Mouse (Mus musculus) liver, postnatal 0 days (tissue): Measurements from ENCODE around the gene D130043K22Rik. TPM values are rescaled to one million over a fixed set of nuclear protein-coding genes. Genes with fewer than 3 reads are reported as not detected.

ENCODE experiments used
- ATAC-seq: fragments of 200-750 bp; cut with Nextera tagmentation; 2 replicates; pipeline ENCODE4 v1.8.0; 2017; ENCODE audit warnings: mild to moderate bottlenecking, moderate library complexity
- DNase-seq: peaks from one replicate; pipeline ENCODE4 v3.0.0-alpha.2; 2016
- H3K27ac ChIP-seq: fragments of 300-500 bp; sonication (generic); 2 replicates; pipeline ENCODE4 v1.5.1; 2014; ENCODE audit warnings: antibody characterized with exemption, moderate library complexity, mild to moderate bottlenecking, low read depth
- H3K27me3 ChIP-seq: fragments of 300-500 bp; sonication (generic); 2 replicates; pipeline ENCODE4 v1.6.1; 2014; ENCODE audit warnings: low read length, control low read depth, mixed read lengths; ENCODE audit not compliant: insufficient read depth
- H3K36me3 ChIP-seq: fragments of 300-500 bp; sonication (generic); replicated peaks from 2 replicates; pipeline ENCODE4 v1.6.1; 2014; ENCODE audit warnings: mild to moderate bottlenecking, control low read depth, low read length, moderate library complexity, mixed read lengths; ENCODE audit not compliant: insufficient read depth
- H3K4me1 ChIP-seq: fragments of 300-500 bp; sonication (generic); 2 replicates; pipeline ENCODE4 v1.6.1; 2014; ENCODE audit warnings: antibody characterized with exemption, mild to moderate bottlenecking, control low read depth; ENCODE audit not compliant: insufficient read depth
- H3K4me2 ChIP-seq: fragments of 300-500 bp; sonication (generic); 2 replicates; pipeline ENCODE4 v1.6.1; 2014; ENCODE audit warnings: low read depth, mild to moderate bottlenecking, low read length, moderate library complexity, mixed read lengths
- H3K4me3 ChIP-seq: fragments of 300-500 bp; sonication (generic); 2 replicates; pipeline ENCODE4 v1.5.1; 2014; ENCODE audit warnings: low read depth, low read length
- H3K9ac ChIP-seq: fragments of 300-500 bp; sonication (generic); replicated peaks from 2 replicates; pipeline ENCODE4 v1.6.1; 2014; ENCODE audit warnings: mild to moderate bottlenecking, moderate library complexity
- H3K9me3 ChIP-seq: fragments of 300-500 bp; sonication (generic); 2 replicates; pipeline ENCODE4 v1.6.1; 2016; ENCODE audit warnings: mild to moderate bottlenecking, control low read depth, low read length, mixed read lengths
- CTCF ChIP-seq: sonication (generic); IDR thresholded peaks from 2 replicates; pipeline ENCODE4 v1.5.1; 2016; ENCODE audit warnings: antibody characterized with exemption, low read depth
- EP300 ChIP-seq: IDR thresholded peaks from 2 replicates; pipeline ENCODE4 v1.6.1; 2016; ENCODE audit warnings: antibody characterized with exemption, low read depth, mild to moderate bottlenecking
- WGBS: fragments of 180-500 bp; shearing (Covaris S2); extraction: QIAGEN DNeasy Blood & Tissue Kit; methylation state at CpG from one replicate; pipeline ENCODE4 v1.1.7; 2014; ENCODE audit not compliant: insufficient replicate concordance; 5-methylcytosine and 5-hydroxymethylcytosine counted together
- polyA plus RNA-seq: library from polyadenylated mRNA; unstranded; fragments of >200 nt; fragmentation: Nextera tagmentation; extraction: Ambion mirVana; gene quantifications from 2 replicates; pipeline ENCODE4 v1.2.1, GENCODE M21; 2015

Gene D130043K22Rik
- polyA plus RNA-seq, 1 experiment from 2014 or later, result 0.48 TPM

DNA sequence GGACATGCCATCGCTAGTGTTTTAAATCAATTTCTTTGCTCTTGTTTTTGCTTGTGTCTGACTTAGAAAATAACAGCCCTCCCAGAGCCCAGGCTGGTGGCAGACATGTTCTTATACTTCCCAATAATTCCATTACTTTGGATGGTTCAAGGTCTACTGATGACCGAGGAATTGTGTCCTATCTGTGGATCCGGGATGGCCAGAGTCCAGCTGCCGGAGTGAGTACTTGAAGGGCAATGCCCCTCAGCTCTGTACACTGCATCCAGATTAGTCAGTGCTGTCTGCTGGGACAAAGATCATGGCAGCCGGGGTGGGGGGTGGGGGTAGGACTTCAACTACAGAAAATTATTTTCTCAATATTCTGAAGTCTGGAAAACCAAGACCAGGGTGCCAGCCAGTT is 35.8 kb downstream of the D130043K22Rik start:
- Histone ChIP-seq H3K36me3 (no peaks in the 10 kb centered on the region), H3K9me3 (0 out of 2 replicates have a peak, but pooled peaks cover 3% of the 10 kb centered on the region), H3K4me1 (peaks cover 4% of the 10 kb centered on the region; the same call in 1 of the 2 replicates), H3K4me2 (no peak overlapping the region), H3K27me3 (no peaks in the 10 kb centered on the region), H3K27ac (peak overlapping the region; percentile 61; the same call in 1 of the 2 replicates), H3K9ac (no peak overlapping the region), H3K4me3 (no peak overlapping the region)
- WGBS, result 66% methylated on average over 5 of the region's 5 CpGs
- peak; percentile 79 for ATAC-seq
- DNase-seq, result peak; percentile 44
- TF ChIP-seq CTCF, result no peak
- no peak for TF ChIP-seq EP300

DNA sequence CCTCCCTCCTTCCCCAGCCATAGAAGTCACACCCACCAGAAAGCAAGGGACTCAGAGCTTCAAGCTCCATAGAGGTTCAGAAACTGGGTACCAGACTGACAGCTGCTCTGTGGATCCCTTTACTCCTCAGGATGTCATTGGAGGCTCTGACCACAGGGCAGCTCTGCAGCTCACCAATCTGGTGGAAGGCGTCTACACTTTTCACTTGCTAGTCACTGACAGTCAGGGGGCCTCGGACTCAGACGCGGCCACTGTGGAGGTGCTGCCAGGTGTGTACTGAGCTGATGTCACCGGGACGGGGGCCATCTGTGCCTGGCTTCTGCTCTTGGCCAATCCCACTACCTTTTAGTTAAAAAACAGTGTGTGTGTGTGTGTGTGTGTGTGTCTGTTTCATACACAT is 37.5 kb downstream of the D130043K22Rik start:
- Histone ChIP-seq H3K36me3 (no peaks in the 10 kb centered on the region), H3K4me2 (no peak overlapping the region), H3K4me1 (peaks cover 4% of the 10 kb centered on the region; the same call in 1 of the 2 replicates), H3K9me3 (0 out of 2 replicates have a peak, but pooled peaks cover 3% of the 10 kb centered on the region), H3K4me3 (no peak overlapping the region), H3K9ac (no peak overlapping the region), H3K27ac (no peak overlapping the region), H3K27me3 (no peaks in the 10 kb centered on the region)
- no peak for DNase-seq
- WGBS, result 89% methylated on average over 6 of the region's 6 CpGs
- no peak for ATAC-seq
- TF ChIP-seq EP300 (no peak), CTCF (no peak)

DNA sequence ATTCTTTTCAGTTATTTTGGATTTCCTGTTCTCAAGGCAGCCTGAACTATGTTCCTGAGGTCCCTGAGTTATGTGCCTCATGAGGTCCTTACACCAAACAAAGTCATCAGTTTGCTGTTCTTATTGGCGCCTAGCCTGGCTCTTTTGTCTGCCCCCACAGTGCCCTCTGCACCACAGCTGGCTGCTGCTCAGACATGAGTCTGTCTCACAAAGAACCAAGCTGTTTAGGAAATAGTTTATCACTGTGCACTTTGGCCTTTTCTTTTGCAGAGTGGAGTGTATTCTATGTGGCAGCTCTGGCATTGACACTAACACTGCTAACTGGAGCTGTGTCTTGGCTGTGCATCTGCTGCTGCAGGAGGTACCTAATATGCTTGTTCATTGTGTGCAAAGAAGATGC is 44.6 kb downstream of the D130043K22Rik start:
- no peaks in the 10 kb centered on the region for H3K9me3 ChIP-seq
- H3K36me3 ChIP-seq, result no peaks in the 10 kb centered on the region
- 64% methylated on average over 1 of the region's 1 CpGs for WGBS
- no peak overlapping the region for H3K9ac ChIP-seq
- H3K27me3 ChIP-seq, result no peaks in the 10 kb centered on the region
- no peak overlapping the region for H3K27ac ChIP-seq
- no peak for DNase-seq
- H3K4me1 ChIP-seq, result peaks cover 2% of the 10 kb centered on the region; the same call in 1 of the 2 replicates
- no peak overlapping the region for H3K4me2 ChIP-seq
- no peak overlapping the region for H3K4me3 ChIP-seq
- 0 out of 2 replicates have a peak, but pooled peaks have one; percentile 35 for ATAC-seq
- TF ChIP-seq CTCF (no peak), EP300 (no peak)

GRCm38 (mm10) chr13:24892516-24892915 is 47.6 kb downstream of the D130043K22Rik start:
- no peaks in the 10 kb centered on the region for H3K27me3 ChIP-seq
- no peak for TF ChIP-seq EP300
- no peak for TF ChIP-seq CTCF
- WGBS, result 68% methylated on average over 3 of the region's 3 CpGs
- no peaks in the 10 kb centered on the region for H3K36me3 ChIP-seq
- H3K27ac ChIP-seq, result no peak overlapping the region
- no peak for ATAC-seq
- H3K4me1 ChIP-seq, result peaks cover 2% of the 10 kb centered on the region; the same call in 1 of the 2 replicates
- H3K4me3 ChIP-seq, result no peak overlapping the region
- H3K4me2 ChIP-seq, result no peak overlapping the region
- no peaks in the 10 kb centered on the region for H3K9me3 ChIP-seq
- no peak for DNase-seq
- no peak overlapping the region for H3K9ac ChIP-seq

DNA sequence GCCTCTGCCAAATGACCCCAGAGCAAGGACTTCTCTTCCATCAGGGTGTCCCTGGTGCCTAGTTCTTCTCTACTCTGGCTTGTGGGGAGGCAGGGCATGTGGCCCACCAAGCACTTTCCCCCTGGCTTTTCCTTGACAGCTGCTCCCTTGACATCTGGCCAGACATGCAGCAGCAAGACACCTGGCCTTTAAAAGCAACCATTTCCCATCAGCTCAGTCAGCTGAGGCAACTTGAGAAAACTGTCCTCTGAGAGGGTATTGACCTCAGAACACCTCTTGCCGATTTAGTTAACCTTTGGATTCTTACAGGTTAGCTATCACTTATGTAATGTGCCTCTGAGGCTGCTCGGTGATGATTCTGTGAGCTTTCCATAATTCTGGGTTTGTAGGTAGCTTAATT is 48.9 kb downstream of the D130043K22Rik start:
- H3K4me2 ChIP-seq, result no peak overlapping the region
- no peak overlapping the region for H3K4me3 ChIP-seq
- H3K36me3 ChIP-seq, result no peaks in the 10 kb centered on the region
- H3K27ac ChIP-seq, result peak overlapping the region; percentile 55; the same call in 1 of the 2 replicates
- DNase-seq, result no peak
- 59% methylated on average over 2 of the region's 2 CpGs for WGBS
- no peaks in the 10 kb centered on the region for H3K9me3 ChIP-seq
- no peak for TF ChIP-seq CTCF
- TF ChIP-seq EP300, result no peak
- no peak overlapping the region for H3K9ac ChIP-seq
- no peaks in the 10 kb centered on the region for H3K27me3 ChIP-seq
- peak; percentile 54; the same call in 1 of the 2 replicates for ATAC-seq
- peaks cover 2% of the 10 kb centered on the region; the same call in 1 of the 2 replicates for H3K4me1 ChIP-seq

DNA sequence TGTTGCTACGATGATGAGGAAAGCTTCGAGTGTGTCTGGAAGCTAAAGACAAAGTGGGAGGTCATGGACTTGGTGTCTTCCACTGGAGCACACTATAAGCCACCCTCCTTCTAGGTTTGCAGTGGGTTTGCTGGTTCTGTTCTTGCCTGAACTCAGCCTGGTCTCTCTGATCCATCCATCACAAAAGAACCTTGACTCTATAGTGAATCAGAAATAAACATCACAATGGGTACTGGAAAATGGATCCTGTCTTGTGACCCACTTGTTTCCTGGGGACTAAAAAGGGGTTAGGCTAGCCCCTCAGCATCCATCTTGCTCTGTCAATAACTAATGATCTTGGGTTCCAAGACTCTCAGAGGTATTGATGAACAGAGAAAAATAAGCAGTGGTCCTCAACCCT is 57.0 kb downstream of the D130043K22Rik start:
- Histone ChIP-seq H3K27me3 (no peaks in the 10 kb centered on the region), H3K27ac (no peak overlapping the region), H3K4me2 (no peak overlapping the region), H3K9me3 (no peaks in the 10 kb centered on the region), H3K9ac (no peak overlapping the region), H3K36me3 (no peaks in the 10 kb centered on the region), H3K4me1 (0 out of 2 replicates have a peak, but pooled peaks cover 4% of the 10 kb centered on the region), H3K4me3 (no peak overlapping the region)
- 84% methylated on average over 2 of the region's 2 CpGs for WGBS
- no peak for TF ChIP-seq CTCF
- TF ChIP-seq EP300, result no peak
- DNase-seq (no peak), ATAC-seq (no peak)

- Histone ChIP-seq H3K36me3 (no peaks in the 10 kb centered on the region), H3K4me2 (no peak overlapping the region)
Observed at GRCm38 (mm10) chr13:24903412-24903811, 58.5 kb downstream of the D130043K22Rik start.

More at GRCm38 (mm10) chr13:24903412-24903811, 58.5 kb downstream of the D130043K22Rik start:
- Histone ChIP-seq H3K4me1 (0 out of 2 replicates have a peak, but pooled peaks cover 7% of the 10 kb centered on the region), H3K4me3 (no peak overlapping the region), H3K27me3 (no peaks in the 10 kb centered on the region), H3K9ac (no peak overlapping the region), H3K27ac (no peak overlapping the region), H3K9me3 (no peaks in the 10 kb centered on the region)
- 67% methylated on average over 6 of the region's 6 CpGs for WGBS
- DNase-seq, result no peak
- no peak for TF ChIP-seq EP300
- no peak for ATAC-seq
